Mouse (Mus musculus) thymus, postnatal 0 days (tissue): ENCODE measurements around the gene E2f1. TPM values are rescaled to one million over a fixed set of nuclear protein-coding genes. Genes with fewer than 3 reads are reported as not detected.
A peak's percentile ranks its signal among the peaks of the same experiment; 100 is the strongest.

Source experiments
- DNase-seq: peaks from one replicate; pipeline ENCODE4 v3.0.0-alpha.2; 2015; ENCODE audit warnings: low spot score
- polyA plus RNA-seq: library from polyadenylated mRNA; unstranded; fragments of >200 nt; fragmentation: Nextera tagmentation; extraction: Ambion mirVana; gene quantifications from 2 replicates; pipeline ENCODE4 v1.2.1, GENCODE M21; 2015

The E2f1 gene
- polyA plus RNA-seq, 1 experiment from 2014 or later: 16.8 TPM

DNA sequence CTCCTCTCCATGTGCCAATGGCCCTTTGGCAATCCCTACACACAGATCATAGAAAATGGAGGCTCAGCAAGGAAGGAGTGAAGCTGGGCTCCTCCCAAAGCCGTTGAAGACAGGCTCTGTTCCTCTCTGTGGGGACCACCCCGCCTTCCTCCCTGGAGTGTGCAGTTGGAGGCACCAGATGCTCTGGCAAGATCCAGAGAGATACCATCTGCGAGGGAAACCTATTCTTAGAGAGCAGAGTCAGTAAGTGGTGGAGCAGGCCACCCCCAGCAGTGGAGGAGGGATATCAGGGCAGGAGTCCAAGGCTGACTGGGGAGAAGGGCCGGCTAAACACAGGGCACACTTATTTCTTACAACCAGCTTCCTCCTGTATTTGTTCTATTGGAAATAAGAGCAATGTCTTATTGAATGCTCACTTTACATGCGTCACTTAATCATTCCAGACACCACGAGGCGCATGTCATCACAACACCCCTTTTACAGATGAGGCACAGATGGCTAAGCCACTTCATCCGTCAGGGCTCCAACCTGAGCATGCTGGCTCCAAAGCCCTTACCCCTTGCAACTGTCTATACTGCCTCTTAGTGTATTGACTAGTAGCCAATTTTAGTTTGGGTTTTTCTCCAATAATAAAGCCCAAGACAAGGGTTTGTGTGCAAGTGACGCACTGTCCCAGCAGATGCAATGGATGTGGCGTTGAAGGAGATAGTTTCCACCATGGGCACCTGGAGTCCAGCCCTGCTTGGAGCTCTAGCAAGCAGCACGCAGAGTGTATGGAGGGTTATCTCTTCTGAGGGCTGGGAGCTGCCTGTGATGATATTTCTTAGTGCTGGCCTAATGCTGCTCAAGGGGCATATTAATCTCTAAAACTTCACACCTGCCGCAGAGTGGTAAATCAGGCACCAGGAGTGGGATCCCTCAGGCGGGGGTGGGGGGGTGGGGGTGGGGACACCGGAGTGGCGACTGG is 14.5 kb upstream of the E2f1 start:
- DNase-seq: no peak

DNA sequence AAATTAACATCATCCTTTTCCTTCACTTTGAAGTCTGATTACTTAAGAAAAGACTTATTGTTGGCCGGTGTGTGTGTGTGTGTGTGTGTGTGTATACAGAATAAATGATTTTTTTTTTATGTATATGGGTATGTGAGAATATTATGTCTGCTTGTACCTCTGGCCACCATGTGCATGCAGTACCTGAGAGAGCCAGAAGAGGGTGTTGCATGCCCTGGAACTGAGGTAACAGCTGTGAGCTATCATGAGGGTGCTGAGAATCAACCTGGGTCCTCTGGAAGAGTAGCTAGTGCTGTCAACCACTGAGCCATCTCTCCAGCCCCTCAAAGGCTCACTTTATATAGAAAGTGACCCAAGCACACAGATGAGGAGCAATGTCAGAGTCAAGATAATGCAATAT is 11.7 kb upstream of the E2f1 start:
- DNase-seq: no peak

DNA sequence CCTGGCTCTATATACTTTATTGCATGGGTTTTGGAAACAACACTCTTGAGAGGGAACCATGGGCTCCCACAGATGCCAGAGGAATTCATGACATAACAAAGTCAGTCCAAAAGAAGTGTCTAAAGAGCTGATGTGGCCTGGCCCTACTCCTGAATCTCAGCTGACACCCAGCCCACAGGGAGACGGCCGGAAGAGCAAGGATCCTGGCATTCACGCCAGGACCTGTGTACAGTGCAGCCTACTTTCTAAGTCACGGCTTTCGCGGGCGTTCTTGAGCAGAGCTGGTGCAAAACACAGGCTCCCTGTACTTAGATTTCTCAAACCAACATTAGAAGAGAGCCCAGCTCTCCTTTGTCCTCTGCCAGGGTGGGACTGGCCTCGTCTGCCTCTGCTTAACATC is 10.9 kb upstream of the E2f1 start:
- no peak for DNase-seq

DNA sequence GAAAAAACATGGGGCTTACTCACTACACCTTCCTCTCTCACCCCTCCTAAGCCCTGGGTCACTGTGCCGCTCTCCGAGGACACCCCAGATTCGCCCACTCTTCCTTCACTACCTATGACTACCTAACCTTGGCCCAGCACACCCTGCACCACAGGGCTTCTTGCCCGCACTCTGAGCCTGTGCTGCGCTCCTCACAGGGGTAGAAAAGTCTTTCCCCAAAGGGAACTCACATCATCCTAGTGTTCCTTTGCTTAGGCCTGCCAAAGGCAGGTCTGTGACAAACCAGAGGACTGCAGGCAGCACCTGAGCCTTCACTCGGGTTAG is 8.0 kb upstream of the E2f1 start:
- DNase-seq: no peak

DNA sequence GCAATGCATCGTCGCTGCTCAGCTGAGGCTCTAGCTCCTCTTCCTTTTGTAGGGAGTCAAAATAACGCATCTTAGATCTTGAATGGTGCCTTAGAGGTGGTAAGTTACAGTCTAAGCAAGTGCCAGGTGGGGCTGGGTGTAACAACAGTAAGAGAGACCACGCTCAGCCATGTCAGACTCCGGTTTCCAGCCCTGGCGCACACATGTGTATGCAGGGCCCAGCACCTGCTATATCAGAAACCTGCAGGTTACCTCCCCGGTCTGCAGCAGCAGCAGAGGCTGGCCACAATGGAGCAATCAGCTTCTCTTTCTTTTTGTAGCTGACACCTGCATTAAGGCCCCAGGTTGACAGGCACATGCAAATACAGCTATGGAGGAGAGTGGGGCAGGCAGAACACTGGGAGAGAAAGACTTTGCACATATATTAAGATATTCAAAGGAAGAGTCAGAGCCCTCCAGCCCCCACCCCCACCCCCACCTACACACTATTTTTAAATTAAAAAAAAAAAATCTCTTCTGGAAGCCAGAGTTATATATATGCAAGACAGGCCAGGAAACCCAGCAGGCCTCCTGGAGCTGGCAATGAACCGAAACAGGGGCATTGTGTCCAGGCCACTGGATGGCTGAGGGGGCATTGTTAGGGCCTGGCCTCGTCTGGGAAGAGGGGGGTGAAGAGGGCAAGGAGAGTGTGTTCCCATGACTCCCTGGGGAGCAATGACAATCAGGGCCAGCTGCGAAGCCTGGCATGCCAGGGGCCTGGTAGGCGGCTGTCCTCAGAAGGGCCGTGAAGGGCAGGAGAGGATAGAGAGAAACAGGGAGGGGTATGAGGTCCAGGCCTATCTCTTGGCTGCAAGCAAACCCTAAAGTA is 7.4 kb upstream of the E2f1 start:
- DNase-seq: peak; percentile 83

DNA sequence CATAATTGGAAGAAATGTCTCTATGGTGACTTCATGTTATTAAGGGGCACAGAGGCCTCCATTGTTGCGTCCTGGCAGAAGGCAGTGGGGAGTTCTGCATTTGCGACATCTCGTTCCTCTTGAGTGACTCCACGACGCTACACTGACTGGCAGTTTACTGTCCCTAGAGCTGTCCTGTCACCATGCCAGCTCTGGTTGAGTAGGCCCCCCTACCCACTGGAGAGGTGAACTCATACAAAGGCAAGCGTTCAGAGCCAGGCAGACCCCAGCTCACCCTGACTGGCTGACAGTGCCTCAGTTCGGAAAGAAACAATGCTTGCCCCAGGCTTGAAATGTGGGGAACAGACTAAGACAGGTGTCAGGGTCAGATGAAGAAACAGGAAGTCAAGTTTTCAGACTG is 4.6 kb upstream of the E2f1 start:
- DNase-seq: no peak

DNA sequence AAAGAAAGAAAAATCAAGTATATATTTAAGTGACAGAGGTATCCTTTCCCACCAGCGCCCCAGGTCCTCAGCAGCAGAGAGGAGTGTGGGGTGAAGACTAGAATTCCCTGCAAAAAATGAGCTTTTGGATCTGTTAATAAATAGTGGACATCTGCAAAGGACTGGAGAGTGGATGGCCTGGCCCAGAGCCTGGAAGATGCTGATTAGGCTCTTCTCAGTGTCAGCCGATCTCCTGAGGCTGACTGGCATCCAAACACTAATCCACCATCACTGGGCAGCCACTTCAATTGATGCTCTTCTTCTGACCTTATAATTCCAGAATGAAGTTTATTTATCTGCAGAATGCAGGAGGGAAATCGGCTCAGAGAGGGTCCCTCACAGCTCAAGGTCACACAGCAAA is 3.3 kb upstream of the E2f1 start:
- no peak for DNase-seq

DNA sequence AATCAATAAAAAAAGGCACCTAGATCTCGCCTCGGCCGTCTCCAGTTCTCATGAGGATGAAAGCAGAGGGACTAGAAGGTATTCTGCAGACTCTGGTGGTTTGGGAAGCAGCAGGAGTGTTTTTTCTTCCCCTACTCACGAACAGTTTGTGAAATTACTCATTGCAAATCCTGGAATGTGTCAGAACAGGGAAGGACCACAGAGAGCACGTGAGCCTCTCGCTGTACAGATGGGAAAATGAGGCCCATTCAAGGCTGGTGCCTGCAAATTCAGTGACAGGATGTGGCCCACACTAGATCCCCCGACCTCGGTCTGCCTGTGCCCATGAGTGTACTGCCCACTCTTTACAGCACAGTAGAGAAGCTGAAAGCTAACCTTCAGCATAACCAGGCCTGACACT is 2.3 kb upstream of the E2f1 start:
- DNase-seq: no peak

DNA sequence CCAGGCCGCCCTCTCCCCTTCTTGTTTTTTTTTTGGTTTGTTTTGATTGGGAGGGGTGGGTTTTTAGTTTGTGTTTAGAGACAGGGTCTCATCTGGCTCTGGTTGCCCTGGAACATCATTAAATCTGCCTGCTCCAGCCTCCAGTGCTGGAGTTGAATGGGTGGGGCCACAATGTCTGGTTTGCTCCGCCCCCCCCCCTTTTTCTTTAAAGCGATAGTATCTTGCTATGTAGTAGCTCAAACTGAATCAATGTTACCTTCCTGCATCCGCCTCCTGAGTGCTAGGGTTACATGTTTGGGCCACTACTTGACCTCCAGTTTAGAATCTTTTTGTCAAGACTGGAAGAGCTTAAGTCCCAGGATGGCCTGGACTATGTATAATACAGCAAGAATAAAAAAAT is 1.6 kb upstream of the E2f1 start:
- no peak for DNase-seq

DNA sequence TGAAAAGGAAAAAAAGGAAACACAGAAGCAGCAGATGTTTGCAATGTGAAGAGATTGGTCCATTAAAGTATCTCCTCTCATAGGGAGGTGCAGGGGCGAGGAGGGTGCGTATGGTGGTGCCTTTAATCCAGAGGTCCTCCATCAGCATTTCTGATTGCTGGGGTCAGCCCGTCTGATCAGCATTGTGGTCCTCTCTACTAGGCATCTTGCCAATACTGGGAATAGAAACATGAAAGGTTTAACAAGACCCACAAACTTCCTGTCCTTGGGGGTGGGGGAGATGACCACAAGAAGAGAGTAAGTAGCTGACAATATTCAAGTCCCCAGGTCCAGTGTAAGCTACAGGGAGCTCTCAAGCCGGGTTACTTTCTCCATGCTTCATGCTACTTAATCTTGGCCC is 974 bp upstream of the E2f1 start:
- no peak for DNase-seq

DNA sequence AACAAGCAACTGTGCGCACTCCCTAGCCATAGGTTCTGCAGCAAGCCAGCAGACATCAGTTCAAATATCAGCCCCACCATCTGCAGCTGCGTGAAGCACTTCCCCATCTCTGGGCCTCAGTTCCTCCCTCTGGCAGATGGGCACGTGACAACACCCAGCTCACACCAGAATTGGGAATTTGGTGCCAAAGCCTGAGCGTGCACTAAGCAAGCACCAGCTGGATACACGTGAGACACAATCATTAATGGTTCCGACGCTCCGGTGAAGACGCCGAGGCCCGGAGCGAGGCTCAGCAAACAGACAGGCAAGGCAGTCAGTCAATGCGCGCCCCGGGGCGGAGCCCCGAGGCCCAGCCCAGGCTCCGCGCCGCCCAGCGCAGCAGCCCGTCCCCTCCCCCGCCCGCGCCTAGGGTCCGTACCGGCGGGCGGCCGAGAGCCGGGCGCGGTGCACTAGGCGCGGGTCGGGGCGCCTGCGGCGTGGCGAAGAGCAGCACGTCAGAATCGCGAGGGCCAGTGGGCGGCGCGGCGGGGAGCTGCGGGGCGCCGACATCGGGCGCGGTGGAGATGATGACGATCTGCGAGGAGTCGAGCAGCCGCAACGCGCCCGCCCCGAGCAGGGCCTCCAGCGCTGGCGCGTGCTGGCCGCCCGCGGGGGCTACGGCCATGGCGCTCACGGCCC is 482 bp downstream of the E2f1 start:
- peak; percentile 63 for DNase-seq

DNA sequence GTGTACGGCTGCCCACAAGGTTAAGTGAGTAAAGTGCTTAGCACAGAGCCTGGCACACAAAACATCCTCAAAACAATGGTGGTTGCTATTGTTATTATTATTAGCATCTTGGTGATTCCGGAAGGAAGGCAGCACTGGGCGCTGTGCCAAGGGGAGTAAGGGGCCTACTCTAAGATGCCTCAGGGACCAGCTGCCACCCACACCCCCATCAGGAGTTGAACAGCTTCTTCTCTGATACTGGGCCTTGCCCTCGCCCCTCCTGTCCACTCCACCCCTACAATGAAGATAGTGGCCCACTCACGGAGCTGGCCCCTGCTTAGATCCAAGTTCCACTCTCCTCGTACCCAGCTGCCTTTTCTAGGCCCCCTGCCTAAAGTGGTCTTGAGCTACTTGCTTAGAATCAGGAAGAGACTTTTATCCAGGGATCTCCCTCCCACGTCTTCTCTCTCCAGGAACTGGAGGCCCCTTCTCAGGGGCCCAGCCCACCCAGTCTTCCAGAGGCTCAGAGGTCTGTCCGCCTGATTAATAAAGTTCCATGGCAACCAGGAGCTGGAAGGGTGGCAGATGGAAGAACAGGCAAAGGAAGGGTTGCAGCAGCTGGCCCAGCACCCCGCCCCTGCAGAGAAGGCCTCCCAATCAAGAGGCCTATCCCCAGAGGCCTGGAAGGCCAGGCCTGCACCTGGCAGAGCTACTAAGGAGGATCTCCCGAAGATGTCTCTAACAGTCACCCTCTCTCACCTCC is 1.2 kb downstream of the E2f1 start:
- no peak for DNase-seq

DNA sequence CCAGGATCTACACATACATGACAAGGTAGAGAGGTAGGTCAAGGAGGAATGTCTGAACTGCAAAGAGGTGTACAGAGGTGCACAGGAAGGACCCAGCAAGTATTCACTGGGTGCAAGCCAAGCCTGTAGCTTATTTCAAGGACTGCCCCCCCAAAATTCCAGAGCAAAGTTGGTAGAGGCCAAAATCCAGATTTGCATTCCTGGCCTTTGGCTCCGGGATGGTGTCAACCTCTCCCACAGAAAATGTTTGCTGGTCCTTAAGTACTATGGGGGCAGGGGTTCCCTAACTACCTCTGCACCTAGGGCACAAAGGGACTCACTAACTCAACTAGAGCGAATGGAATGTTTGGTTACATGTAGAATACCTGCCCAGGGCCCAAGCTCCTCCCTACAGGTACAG is 1.9 kb downstream of the E2f1 start:
- DNase-seq: no peak

DNA sequence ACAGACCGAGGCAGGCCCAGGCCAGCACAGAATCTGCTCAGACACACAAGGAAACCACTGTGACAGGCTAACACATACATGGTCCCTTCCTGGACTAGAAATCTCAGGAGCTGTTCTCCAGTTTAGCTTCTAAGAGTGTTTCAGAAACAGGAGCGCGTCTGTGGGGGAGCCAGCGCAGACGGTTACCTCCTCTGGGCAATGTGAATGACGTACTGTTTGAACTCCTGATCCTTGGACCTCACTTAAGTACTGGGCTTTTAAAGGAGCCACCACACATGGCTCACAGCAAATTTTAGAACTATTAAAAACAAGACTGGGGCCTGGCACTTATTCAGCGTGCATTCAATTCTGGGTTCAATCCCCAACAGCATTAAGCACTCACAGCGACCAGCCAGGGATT is 3.1 kb downstream of the E2f1 start:
- DNase-seq: no peak

DNA sequence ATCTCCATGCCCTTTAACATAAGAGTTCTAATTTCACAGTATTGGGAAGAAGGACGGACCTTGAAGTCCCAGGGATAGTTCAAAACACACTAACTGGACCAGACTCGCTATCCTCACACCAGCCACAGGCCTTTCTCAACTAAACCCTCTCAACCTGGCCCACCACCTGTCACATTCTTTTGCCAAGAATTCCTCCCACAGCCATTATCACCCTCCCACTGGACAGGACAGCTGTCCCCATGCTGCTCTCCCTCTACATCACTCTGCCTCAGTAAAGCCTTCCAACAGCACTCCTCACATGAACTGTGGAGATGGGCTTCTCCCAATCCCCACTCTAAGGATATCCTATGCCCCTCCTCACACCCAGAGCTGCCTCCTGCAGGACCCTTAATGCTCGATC is 4.1 kb downstream of the E2f1 start:
- no peak for DNase-seq

DNA sequence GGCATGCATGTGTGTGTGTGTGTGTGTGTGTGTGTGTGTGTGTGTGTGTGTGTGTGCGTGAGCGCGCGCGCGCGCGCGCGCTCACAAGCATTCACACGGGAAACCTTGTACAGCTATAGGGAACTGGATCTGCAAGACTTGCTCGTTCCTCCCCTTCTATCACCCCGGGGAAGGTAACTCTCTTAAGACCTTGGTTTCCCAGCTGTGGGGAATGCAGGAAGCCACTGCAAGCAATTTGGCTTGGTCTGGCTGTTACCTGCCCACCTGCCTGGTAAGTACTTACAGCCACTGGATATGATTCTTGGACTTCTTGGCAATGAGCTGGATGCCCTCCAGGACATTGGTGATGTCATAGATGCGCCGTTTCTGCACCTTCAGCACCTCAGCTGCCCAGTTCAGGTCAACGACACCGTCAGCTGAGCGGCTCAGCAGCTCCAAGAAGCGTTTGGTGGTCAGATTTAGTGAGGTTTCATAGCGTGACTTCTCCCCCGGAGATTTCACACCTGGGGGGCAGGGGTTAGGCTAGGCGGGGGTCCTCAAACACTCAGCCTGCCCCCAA is 6.0 kb downstream of the E2f1 start:
- no peak for DNase-seq

DNA sequence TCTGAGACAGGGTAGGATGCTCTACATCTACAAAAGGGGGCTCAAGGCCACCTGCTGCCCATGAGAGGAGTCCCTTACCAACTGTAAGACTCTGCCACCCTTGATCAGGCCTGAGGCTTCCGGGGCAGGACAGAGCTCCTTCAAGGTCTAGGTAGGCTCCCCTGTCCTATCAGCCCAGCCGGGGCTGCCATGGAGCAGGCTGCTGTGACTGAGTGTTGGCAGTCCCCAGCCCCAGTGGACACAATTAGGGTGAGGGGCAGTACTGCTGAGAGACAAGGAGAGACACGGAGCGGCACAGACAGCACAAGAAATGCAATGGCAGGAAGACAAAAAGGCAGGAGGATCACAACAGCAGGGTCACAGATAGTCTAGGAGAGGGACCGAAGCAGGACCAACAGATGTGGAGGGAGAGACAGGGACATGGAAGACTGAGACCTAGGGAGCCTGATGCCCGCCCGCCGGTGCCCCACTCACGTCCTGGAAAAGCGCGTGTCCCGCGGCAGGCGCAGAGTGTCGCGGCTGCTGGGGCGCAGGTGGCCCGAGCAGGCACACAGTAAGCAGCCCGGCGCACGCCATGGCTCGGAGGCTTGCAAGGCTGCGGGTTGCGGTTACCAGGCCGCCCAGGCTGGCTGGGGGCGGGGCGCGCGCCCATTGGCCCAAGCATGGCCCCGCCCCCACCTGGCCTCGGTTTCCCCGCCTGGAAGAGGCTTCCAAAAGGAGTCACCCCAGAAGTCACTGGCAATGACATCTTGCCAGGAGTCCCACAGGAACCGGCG is 11.2 kb downstream of the E2f1 start, which contains the start of gene Necab3:
TSS of gene Necab3 (minus strand) at position 627 of the 776 bp plus-strand sequence.
- DNase-seq: peak; percentile 72

DNA sequence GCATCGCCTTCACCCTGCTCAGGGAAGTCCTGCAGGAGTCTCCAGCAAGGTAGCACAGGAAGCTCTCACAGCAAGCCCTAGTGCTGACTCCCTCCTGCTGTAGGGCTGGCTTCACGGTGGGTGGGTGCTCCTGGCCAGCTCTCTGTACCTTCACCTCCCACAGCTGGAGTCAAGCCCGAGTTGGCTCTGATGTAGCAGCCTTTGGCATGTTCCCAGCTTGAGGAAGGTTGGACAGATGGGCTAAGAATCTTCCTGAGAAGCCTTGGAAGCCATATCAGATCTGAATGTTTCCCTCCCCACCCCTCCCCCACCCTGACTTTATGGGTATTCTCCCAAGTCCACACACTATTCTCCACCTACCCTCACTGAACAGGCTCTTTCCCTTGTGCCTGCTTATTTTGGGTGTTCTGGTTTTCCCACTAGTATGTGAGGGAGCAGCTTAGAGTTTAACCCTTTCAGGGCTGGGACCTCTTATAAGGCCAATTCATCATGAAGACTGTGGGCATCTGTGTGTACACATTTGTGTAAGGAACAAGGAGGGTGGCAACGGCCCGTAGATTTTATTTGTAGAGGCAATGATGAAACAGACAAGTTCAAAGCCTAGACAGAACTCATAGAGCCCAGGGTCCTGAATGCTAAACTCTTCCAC is 12.4 kb downstream of the E2f1 start:
- no peak for DNase-seq

DNA sequence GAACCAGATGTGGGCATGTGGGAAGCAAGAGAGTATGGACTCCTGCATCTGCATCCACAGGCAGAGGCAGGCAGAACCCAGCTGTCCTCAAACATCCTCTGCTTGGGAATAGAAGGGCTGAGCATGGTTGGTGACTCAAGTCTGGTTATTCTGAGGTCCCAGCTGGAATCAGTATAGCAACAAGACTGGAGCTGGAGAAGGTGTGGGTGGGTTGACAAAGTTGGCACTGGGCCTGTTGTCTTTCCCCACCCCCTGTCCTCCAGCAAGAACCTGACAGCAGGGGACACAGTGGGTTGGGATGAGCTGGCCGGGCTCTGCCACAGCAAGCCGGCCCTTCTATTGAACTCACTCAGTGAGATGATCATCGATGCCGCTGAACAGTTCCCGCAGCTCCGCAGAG is 14.5 kb downstream of the E2f1 start:
- no peak for DNase-seq
